Mouse (Mus musculus): ENCODE results near the gene Gm13290. TPM values are rescaled to one million over a fixed set of nuclear protein-coding genes. Genes with fewer than 3 reads are reported as not detected.

The Gm13290 gene
- 0.23 TPM in 1 of 2 replicates, not detected in the other for polyA plus RNA-seq (2015; fragmentation: Nextera tagmentation; extraction: Ambion mirVana)

DNA sequence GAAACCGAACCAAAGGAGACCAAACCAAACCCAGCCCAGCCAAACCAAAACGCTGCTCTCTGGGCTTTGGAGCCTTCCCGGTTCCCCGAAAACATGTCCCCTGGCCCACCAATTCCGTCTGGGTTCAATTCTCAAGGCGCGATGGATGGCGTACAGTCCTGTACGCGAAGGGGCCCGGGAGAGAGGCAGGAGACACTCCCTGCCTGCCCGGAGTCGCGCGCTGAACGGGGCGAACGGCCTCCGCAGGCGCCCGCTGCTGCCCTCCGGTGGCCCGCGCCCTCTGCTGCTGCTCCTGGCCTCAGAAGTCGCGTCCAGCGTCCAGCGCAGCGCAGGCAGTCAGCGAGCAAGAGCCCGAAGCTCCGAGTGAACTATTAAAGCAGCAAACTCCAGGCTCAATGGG lies at the start of gene Gm13290:
Gene Gm13290, plus strand, starts transcription at position 301 of the 400 bp plus-strand sequence.

GRCm38 (mm10) chr4:88754818-88755340 lies 18.8 kb upstream of the Gm13290 start, which contains the start of gene Gm13271:
Gm13271 (plus strand) TSS chr4:88754868.

DNA sequence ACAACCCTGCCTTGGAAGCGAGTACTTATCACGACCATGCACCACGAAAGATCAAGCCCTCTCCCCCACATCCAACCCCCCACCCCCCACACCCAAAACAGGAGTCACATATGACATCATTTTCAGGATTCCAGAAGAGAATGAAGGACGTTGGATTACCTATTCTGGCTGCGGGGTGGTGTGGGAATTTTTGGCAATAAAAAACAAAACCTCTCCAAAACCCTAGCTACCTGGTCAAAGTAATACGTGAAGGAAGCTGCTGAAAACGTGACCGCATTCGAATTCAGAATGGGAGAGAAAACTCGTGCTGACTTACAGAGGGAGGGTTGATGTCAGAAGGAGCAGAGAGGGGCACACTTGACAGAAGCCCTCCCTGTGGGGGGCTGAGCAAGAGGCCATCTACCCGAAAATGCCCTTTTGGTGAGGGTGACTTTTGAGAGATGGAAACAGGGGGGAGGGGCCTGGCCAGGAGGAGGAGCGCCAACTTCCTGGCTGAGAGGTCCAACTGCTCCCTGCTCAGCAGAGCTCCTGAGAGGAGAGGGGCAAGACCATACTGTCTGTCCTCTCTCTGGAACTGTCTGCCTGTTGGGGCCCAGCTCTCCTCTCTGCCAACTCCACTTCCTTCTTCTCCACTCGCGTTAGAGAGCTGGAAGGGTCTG lies 13.9 kb upstream of the Gm13290 start, which contains the start of gene Gm13283:
Gene Gm13283, plus strand, starts transcription at position 510 of the 659 bp plus-strand sequence.

GRCm38 (mm10) chr4:88776622-88777021 lies 3.0 kb downstream of the Gm13290 start, which contains the start of gene Gm13289:
Gm13289 (plus strand) TSS chr4:88776922.

DNA sequence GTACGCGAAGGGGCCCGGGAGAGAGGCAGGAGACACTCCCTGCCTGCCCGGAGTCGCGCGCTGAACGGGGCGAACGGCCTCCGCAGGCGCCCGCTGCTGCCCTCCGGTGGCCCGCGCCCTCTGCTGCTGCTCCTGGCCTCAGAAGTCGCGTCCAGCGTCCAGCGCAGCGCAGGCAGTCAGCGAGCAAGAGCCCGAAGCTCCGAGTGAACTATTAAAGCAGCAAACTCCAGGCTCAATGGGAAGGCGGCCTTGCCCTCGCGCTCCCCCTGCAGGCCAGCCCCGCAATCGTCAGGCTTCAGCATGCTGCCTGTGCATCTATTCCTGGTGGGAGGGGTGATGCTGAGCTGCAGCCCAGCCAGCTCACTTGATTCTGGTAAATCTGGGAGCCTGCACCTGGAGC lies 5.9 kb downstream of the Gm13290 start, which contains the start of gene Gm13272:
Gene Gm13272, plus strand, starts transcription at position 301 of the 400 bp plus-strand sequence.

GRCm38 (mm10) chr4:88781831-88782230 lies 8.2 kb downstream of the Gm13290 start, which contains the start of gene Ifnz:
Ifnz (plus strand) TSS chr4:88782131.

DNA sequence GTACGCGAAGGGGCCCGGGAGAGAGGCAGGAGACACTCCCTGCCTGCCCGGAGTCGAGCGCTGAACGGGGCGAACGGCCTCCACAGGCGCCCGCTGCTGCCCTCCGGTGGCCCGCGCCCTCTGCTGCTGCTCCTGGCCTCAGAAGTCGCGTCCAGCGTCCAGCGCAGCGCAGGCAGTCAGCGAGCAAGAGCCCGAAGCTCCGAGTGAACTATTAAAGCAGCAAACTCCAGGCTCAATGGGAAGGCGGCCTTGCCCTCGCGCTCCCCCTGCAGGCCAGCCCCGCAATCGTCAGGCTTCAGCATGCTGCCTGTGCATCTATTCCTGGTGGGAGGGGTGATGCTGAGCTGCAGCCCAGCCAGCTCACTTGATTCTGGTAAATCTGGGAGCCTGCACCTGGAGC lies 11.8 kb downstream of the Gm13290 start, which contains the start of gene Gm13276:
Gene Gm13276, plus strand, starts transcription at position 301 of the 400 bp plus-strand sequence.

GRCm38 (mm10) chr4:88788402-88788801 lies 14.8 kb downstream of the Gm13290 start, which contains the start of gene Gm13277:
Gm13277 (plus strand) TSS chr4:88788632.

DNA sequence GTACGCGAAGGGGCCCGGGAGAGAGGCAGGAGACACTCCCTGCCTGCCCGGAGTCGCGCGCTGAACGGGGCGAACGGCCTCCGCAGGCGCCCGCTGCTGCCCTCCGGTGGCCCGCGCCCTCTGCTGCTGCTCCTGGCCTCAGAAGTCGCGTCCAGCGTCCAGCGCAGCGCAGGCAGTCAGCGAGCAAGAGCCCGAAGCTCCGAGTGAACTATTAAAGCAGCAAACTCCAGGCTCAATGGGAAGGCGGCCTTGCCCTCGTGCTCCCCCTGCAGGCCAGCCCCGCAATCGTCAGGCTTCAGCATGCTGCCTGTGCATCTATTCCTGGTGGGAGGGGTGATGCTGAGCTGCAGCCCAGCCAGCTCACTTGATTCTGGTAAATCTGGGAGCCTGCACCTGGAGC lies 17.6 kb downstream of the Gm13290 start, which contains the start of gene Gm13278:
Gene Gm13278, plus strand, starts transcription at position 301 of the 400 bp plus-strand sequence.

DNA sequence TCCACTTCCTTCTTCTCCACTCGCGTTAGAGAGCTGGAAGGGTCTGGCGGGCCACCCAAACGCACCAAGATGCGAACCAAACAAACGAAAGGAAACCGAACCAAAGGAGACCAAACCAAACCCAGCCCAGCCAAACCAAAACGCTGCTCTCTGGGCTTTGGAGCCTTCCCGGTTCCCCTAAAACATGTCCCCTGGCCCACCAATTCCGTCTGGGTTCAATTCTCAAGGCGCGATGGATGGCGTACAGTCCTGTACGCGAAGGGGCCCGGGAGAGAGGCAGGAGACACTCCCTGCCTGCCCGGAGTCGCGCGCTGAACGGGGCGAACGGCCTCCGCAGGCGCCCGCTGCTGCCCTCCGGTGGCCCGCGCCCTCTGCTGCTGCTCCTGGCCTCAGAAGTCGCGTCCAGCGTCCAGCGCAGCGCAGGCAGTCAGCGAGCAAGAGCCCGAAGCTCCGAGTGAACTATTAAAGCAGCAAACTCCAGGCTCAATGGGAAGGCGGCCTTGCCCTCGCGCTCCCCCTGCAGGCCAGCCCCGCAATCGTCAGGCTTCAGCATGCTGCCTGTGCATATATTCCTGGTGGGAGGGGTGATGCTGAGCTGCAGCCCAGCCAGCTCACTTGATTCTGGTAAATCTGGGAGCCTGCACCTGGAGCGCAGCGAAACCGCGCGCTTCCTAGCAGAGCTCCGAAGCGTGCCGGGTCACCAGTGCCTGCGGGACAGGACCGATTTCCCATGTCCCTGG lies 20.5 kb downstream of the Gm13290 start, which contains the start of gene Gm13275:
Gene Gm13275, plus strand, starts transcription at position 552 of the 740 bp plus-strand sequence.

DNA sequence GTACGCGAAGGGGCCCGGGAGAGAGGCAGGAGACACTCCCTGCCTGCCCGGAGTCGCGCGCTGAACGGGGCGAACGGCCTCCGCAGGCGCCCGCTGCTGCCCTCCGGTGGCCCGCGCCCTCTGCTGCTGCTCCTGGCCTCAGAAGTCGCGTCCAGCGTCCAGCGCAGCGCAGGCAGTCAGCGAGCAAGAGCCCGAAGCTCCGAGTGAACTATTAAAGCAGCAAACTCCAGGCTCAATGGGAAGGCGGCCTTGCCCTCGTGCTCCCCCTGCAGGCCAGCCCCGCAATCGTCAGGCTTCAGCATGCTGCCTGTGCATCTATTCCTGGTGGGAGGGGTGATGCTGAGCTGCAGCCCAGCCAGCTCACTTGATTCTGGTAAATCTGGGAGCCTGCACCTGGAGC lies 23.5 kb downstream of the Gm13290 start, which contains the start of gene Gm13279:
Gene Gm13279, plus strand, starts transcription at position 301 of the 400 bp plus-strand sequence.

GRCm38 (mm10) chr4:88799365-88799764 lies 25.7 kb downstream of the Gm13290 start, which contains the start of gene Gm13285:
Gm13285 (plus strand) TSS chr4:88799665.

DNA sequence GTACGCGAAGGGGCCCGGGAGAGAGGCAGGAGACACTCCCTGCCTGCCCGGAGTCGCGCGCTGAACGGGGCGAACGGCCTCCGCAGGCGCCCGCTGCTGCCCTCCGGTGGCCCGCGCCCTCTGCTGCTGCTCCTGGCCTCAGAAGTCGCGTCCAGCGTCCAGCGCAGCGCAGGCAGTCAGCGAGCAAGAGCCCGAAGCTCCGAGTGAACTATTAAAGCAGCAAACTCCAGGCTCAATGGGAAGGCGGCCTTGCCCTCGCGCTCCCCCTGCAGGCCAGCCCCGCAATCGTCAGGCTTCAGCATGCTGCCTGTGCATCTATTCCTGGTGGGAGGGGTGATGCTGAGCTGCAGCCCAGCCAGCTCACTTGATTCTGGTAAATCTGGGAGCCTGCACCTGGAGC lies 29.3 kb downstream of the Gm13290 start, which contains the start of gene Gm13287:
Gene Gm13287, plus strand, starts transcription at position 301 of the 400 bp plus-strand sequence.

GRCm38 (mm10) chr4:88805231-88805630 lies 31.6 kb downstream of the Gm13290 start, which contains the start of gene Gm13288:
Gm13288 (plus strand) TSS chr4:88805531.

GRCm38 (mm10) chr4:88815928-88816327 lies 42.3 kb downstream of the Gm13290 start, which contains the start of gene Ifna7:
Ifna7 (plus strand) TSS chr4:88816228.

DNA sequence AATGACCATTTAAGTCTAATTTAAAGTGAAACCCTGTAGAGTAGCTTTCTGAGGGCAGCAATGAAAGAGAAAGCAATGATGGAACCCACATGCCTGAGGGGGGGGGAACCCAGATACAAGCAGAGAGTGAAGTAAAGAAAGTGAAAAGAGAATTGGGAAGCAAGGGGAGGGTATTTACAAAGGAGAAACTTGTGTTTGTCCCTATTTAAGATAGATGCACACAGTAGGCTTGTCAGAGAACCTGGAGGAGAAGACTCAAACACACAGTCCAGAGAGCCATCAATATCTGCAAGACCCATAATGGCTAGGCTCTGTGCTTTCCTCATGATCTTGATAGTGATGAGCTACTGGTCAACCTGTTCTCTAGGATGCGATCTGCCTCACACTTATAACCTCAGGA lies 46.0 kb downstream of the Gm13290 start, which contains the start of gene Ifna11:
Gene Ifna11, plus strand, starts transcription at position 301 of the 400 bp plus-strand sequence.

Other genes starting within 250 kb of the Gm13290 start
- not detected in 2 replicates for gene Ifna15, start 215.6 kb upstream of the Gm13290 start, polyA plus RNA-seq (2015; fragmentation: Nextera tagmentation; extraction: Ambion mirVana)
- gene Ifna14, start 202.0 kb upstream of the Gm13290 start, polyA plus RNA-seq (2015; fragmentation: Nextera tagmentation; extraction: Ambion mirVana), result not detected in 2 replicates
- gene Ifna9, start 181.4 kb upstream of the Gm13290 start, polyA plus RNA-seq (2015; fragmentation: Nextera tagmentation; extraction: Ambion mirVana), result not detected in 2 replicates
- gene Ifna12, start 170.5 kb upstream of the Gm13290 start, polyA plus RNA-seq (2015; fragmentation: Nextera tagmentation; extraction: Ambion mirVana), result not detected in 2 replicates
- not detected in 2 replicates for gene C87499, start 139.4 kb upstream of the Gm13290 start, polyA plus RNA-seq (2015; fragmentation: Nextera tagmentation; extraction: Ambion mirVana)
- not detected in 2 replicates for gene Ifna13, start 129.4 kb upstream of the Gm13290 start, polyA plus RNA-seq (2015; fragmentation: Nextera tagmentation; extraction: Ambion mirVana)
- not detected in 2 replicates for gene Ifna16, start 96.9 kb upstream of the Gm13290 start, polyA plus RNA-seq (2015; fragmentation: Nextera tagmentation; extraction: Ambion mirVana)
- not detected in 2 replicates for gene Ifna2, start 89.9 kb upstream of the Gm13290 start, polyA plus RNA-seq (2015; fragmentation: Nextera tagmentation; extraction: Ambion mirVana)
- gene Ifnab, start 82.5 kb upstream of the Gm13290 start, polyA plus RNA-seq (2015; fragmentation: Nextera tagmentation; extraction: Ambion mirVana), result not detected in 2 replicates
- gene Gm26566, start 52.0 kb upstream of the Gm13290 start, polyA plus RNA-seq (2015; fragmentation: Nextera tagmentation; extraction: Ambion mirVana), result 0.15 and 1.1 TPM in 2 replicates
- gene Klhl9, start 51.4 kb upstream of the Gm13290 start, polyA plus RNA-seq (2015; fragmentation: Nextera tagmentation; extraction: Ambion mirVana), result 68.0 and 72.4 TPM in 2 replicates
- not detected in 2 replicates for gene Gm13271, start 19.0 kb upstream of the Gm13290 start, polyA plus RNA-seq (2015; fragmentation: Nextera tagmentation; extraction: Ambion mirVana)
- not detected in 2 replicates for gene Gm13283, start 13.7 kb upstream of the Gm13290 start, polyA plus RNA-seq (2015; fragmentation: Nextera tagmentation; extraction: Ambion mirVana)
- gene Gm13289, start 3.1 kb downstream of the Gm13290 start, polyA plus RNA-seq (2015; fragmentation: Nextera tagmentation; extraction: Ambion mirVana), result not detected in 2 replicates
- not detected in 2 replicates for gene Gm13272, start 6.0 kb downstream of the Gm13290 start, polyA plus RNA-seq (2015; fragmentation: Nextera tagmentation; extraction: Ambion mirVana)
- gene Ifnz, start 8.3 kb downstream of the Gm13290 start, polyA plus RNA-seq (2015; fragmentation: Nextera tagmentation; extraction: Ambion mirVana), result not detected in 2 replicates
- not detected in 2 replicates for gene Gm13276, start 11.9 kb downstream of the Gm13290 start, polyA plus RNA-seq (2015; fragmentation: Nextera tagmentation; extraction: Ambion mirVana)
- not detected in 2 replicates for gene Gm13277, start 14.8 kb downstream of the Gm13290 start, polyA plus RNA-seq (2015; fragmentation: Nextera tagmentation; extraction: Ambion mirVana)
- gene Gm13278, start 17.7 kb downstream of the Gm13290 start, polyA plus RNA-seq (2015; fragmentation: Nextera tagmentation; extraction: Ambion mirVana), result not detected in 2 replicates
- not detected in 2 replicates for gene Gm13275, start 20.7 kb downstream of the Gm13290 start, polyA plus RNA-seq (2015; fragmentation: Nextera tagmentation; extraction: Ambion mirVana)
- gene Gm13279, start 23.6 kb downstream of the Gm13290 start, polyA plus RNA-seq (2015; fragmentation: Nextera tagmentation; extraction: Ambion mirVana), result not detected in 2 replicates
- 0.22 and 0.46 TPM in 2 replicates for gene Gm13285, start 25.8 kb downstream of the Gm13290 start, polyA plus RNA-seq (2015; fragmentation: Nextera tagmentation; extraction: Ambion mirVana)
- gene Gm13287, start 29.4 kb downstream of the Gm13290 start, polyA plus RNA-seq (2015; fragmentation: Nextera tagmentation; extraction: Ambion mirVana), result not detected in 2 replicates
- not detected in 2 replicates for gene Gm13288, start 31.7 kb downstream of the Gm13290 start, polyA plus RNA-seq (2015; fragmentation: Nextera tagmentation; extraction: Ambion mirVana)
- not detected in 2 replicates for gene Ifna7, start 42.4 kb downstream of the Gm13290 start, polyA plus RNA-seq (2015; fragmentation: Nextera tagmentation; extraction: Ambion mirVana)
- gene Ifna11, start 46.1 kb downstream of the Gm13290 start, polyA plus RNA-seq (2015; fragmentation: Nextera tagmentation; extraction: Ambion mirVana), result not detected in 2 replicates
- not detected in 2 replicates for gene Ifna6, start 53.6 kb downstream of the Gm13290 start, polyA plus RNA-seq (2015; fragmentation: Nextera tagmentation; extraction: Ambion mirVana)
- not detected in 2 replicates for gene Ifna5, start 61.7 kb downstream of the Gm13290 start, polyA plus RNA-seq (2015; fragmentation: Nextera tagmentation; extraction: Ambion mirVana)
- not detected in 2 replicates for gene Ifna4, start 68.0 kb downstream of the Gm13290 start, polyA plus RNA-seq (2015; fragmentation: Nextera tagmentation; extraction: Ambion mirVana)
- gene Ifna1, start 76.3 kb downstream of the Gm13290 start, polyA plus RNA-seq (2015; fragmentation: Nextera tagmentation; extraction: Ambion mirVana), result not detected in 2 replicates
- gene Ifne, start 106.4 kb downstream of the Gm13290 start, polyA plus RNA-seq (2015; fragmentation: Nextera tagmentation; extraction: Ambion mirVana), result not detected in 2 replicates